Mouse (Mus musculus) testis, postnatal 10 days (tissue): Measurements from ENCODE around the gene Sprr2i.

Source experiments
- DNase-seq: peaks from one replicate; pipeline ENCODE4 v3.0.0; 2021; ENCODE audit warnings: low spot score

The Sprr2i gene

DNA sequence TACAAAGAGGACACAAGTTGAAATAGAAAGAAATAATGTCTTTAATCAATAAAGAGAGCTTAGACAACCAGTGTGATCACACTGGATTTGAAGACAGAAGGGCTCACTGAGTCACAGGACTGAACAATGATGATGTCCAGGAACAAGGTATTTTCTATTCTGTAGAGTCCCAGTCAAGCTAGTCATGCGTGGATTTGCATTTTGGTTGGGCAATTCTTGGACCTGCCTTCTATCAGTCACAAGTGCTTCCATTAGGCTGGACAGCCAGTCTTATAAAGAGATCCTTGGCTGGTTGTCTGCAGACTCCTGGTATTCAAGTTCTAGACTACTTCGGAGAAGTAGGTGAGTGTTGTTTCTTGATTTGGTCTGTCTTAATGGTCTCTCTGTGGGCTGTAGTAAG is at the start of gene Sprr2i:
Gene Sprr2i (plus strand): TSS at position 301 of the 400 bp plus-strand sequence.
- DNase-seq = no peak

GRCm38 (mm10) chr3:92361619-92362018 is 46.2 kb upstream of the Sprr2i start:
- DNase-seq = no peak

GRCm38 (mm10) chr3:92364887-92365286 is 42.9 kb upstream of the Sprr2i start, which contains the start of gene Sprr2f:
Gene Sprr2f, plus strand, starts transcription at chr3:92365187.
- no peak for DNase-seq

GRCm38 (mm10) chr3:92373613-92374012 is 34.2 kb upstream of the Sprr2i start:
- DNase-seq = no peak

DNA sequence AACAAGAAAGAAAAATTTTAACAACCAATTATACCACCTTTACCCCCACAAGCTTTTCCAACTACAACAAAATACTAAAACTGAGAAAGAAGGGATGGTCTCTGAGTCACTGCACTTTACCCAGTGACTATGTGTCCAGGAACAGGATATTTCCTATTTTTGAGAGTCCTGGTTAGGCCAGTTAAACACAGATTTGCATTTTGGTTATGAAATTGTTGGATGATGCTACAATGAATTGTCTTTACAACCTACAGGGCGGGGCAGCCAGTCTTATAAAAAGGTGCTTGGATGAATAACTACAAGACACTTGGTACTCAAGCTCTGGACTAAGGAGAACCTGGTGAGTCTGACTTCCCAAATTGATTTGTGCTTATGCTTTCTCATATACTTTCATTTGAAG is 22.4 kb upstream of the Sprr2i start, which contains the start of gene Sprr2h:
Gene Sprr2h (plus strand): TSS at position 301 of the 400 bp plus-strand sequence.
- no peak for DNase-seq

DNA sequence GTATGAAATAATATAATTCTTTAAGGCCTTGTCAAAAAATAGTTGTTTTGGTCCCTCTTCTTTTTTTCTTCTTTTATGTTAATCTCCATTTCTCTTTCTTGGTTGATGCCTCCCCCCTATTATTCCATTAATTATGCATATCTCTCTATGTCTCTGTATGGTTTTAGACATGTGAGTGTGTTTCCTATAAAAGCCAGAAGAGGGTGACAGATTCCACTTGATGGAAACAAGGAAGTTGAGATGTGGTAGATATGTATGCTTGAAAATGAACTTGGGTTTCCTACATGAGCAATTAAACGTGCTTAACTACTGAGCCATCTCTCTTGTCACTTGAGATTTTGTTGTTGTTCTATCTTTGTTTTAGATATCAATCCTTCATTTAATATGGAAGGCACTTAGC is 13.5 kb upstream of the Sprr2i start:
- no peak for DNase-seq

DNA sequence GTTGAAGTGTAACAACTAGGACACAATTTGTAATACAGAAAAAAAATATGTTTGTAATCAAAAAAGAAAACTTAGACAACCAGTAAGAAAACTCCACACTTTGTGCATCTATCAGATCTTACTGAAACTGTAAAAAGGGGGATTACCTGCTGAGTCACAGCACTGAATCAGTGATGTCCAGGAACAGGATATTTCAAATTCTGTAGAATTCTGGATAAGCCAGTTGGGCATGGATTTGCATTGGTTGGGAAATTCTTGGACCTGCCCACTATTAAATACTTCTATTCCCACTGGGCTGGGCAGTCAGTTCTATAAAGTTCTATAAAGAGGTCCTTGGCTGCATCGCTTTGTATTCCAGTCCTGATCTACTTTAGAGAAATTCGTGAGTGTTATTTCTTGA is 10.0 kb downstream of the Sprr2i start, which contains the start of gene Sprr2j-ps:
Gene Sprr2j-ps (plus strand): TSS at position 301 of the 400 bp plus-strand sequence.
- DNase-seq = no peak

DNA sequence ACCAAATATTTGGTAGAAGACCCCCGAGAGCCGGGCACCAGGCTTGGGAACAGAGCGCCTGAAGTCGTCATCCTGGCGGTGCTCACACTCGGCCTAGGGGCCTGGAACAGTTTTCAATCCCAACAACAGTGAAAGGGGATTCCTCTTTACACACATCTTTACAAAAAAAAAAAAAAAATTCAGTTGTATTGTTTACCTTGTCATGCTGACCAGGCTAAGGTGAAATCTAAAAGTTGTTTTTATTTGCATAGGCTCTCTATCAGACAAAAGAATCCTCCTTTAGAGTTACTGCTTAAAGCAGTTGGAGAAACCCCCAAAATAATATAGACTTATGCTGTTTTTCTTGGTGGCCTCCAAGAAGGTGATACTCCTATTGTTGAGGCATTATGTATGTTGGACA is 21.5 kb downstream of the Sprr2i start, which contains the start of gene Gm9774:
Gene Gm9774 (minus strand): TSS at position 101 of the 400 bp plus-strand sequence.
- no peak for DNase-seq

DNA sequence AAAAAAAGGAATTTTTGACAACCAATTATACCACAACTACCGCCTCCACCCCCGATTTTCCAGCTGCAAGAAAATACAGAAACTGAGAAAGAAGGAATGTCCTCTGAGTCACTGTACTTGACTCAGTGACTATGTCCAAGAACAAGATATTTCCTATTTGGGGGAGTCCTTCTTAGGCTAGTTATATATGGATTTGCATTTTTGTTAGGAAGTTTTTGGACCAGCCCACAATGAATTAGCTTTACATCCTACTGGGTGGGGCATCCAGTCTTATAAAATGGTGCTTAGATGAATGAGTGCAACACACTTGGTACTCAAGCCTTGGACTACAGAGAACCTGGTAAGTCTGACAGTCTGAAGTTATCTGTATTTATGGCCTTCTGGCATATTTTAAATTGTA is 24.5 kb downstream of the Sprr2i start, which contains the start of gene Sprr2k:
Gene Sprr2k (plus strand): TSS at position 301 of the 400 bp plus-strand sequence.
- DNase-seq = no peak

DNA sequence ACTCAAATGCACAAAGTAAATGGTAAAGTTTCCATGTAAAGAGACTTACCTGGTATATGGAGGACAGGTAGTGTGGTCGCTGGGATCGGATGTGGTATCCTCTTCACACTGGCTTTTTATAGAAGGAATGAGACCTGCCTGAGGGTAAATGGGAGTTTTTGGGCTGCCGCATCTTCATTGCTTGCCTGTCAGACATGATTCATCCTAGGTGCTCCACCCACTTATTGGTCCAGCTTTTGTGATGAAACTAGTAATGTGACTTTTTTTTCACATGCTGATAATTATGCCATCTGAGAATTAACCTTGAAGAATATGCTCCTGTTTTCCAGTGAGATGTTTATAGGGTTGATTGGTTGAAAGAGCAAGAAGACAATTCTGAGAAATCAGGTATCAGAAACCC is 30.9 kb downstream of the Sprr2i start, which contains the start of gene Sprr1b:
Gene Sprr1b (minus strand): TSS at position 101 of the 400 bp plus-strand sequence.
- DNase-seq = no peak

GRCm38 (mm10) chr3:92440177-92440576 is 32.4 kb downstream of the Sprr2i start:
- DNase-seq = no peak

GRCm38 (mm10) chr3:92455151-92455550 is 47.4 kb downstream of the Sprr2i start:
- no peak for DNase-seq

DNA sequence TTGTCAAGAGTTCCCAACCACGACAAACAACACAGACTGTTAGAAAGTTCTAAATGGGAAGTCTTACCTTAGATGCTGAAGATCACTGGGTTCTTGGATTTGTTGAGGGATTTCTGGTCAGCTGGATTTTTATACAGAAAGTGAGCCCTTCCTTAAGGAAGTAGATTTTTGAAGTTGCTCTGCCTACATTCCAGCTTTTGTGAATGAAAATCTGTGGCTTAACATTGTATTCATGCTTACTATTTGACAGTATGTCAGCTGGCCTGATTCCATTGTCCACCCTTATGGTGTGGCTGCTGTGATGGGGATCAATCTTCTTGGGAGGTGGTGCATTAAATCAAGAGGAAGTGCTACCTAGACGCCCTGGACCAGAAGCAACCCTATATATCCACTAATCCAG is 50.8 kb downstream of the Sprr2i start, which contains the start of gene Sprr3:
Gene Sprr3 (minus strand): TSS at position 101 of the 400 bp plus-strand sequence.
- no peak for DNase-seq
